Mouse (Mus musculus): ENCODE measurements around the gene Tbxas1. TPM values are rescaled to one million over a fixed set of nuclear protein-coding genes. Genes with fewer than 3 reads are reported as not detected.

The Tbxas1 gene
- total RNA-seq, 2 experiments from 2014 or later = 2.0 to 3.1 TPM

DNA sequence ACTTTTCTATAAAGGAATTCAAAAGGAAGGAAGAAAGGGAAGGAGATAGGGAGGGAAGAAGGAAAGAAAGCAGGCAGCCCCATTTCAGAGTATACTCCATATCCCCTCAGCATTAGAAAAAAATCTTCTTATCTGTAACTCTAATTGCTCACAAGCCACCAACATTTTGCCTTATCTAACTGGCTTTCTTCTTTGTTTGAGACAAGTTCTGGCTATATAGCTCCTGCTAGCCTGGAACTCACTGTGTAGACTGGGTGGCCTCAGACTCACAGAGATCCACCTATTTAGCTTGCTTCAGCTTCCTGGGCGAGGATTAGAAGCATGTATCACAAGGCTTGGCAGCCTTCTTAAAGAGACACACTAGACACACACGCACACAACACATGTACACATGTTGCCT is 23.5 kb upstream of the Tbxas1 start:
- intact Hi-C loops (cut with DNase I) = no loop called here
- DNase-seq = no peak

DNA sequence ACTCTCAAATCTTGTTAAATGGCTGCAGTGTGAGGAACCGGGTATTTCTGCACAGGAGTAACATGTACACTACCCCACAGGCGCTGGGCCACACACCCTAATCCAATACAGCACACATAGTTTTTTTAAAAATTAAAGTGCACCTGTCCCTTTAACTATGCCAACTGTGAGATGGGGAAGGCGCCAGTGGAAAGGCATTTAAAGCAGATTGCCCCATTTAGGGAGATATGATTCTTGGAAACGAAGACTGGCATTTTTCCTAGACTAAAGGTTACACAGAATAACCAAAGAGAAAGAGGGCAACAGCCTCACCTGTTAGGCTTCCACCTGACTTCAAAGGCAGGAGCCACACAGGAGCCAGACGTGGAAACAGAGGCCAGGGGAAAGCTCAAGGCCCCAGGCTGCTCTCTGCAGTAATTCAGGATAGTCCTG is 21.6 kb upstream of the Tbxas1 start:
- no peak for DNase-seq
- intact Hi-C loops (cut with DNase I) = no loop called here

DNA sequence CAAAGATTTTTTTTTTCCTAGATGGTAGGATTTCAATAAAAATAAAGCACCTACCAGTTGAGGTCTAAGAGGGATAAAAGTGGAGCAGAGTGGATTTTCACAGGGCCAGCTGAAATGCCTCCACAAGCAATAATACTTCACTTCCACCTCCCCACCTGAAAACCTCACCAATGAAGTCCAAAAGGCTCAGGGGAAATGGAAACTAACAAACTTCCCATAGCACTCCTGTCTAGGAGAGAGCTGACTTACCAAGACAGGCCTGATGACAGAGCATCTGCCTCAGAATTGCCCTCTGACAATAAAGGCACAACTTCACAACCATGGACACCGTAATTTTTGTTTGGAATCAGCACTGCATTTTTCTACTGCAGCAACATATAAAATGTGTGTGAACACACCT is 15.4 kb upstream of the Tbxas1 start:
- DNase-seq = no peak
- intact Hi-C loops (cut with DNase I) = no loop called here

DNA sequence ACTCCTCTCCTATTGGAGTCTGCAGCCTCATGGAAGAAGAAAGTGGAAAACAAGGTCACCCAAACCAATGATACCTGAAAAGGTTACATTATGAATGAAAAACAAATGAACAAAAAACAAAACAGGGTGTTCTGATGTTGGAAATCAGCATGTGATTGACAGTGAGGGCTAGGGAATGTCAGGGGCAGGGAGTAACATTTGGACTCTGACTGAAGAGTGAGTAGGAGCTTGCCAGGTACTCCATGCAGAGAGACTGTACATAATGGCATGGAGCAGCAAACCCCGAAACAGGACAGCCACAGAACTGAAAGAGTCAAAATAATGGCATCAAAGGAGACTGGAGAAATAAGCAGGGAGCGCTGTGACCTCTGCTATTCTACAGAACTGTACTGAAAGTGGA is 14.9 kb upstream of the Tbxas1 start:
- no peak for DNase-seq
- intact Hi-C loops (cut with DNase I) = no loop called here

DNA sequence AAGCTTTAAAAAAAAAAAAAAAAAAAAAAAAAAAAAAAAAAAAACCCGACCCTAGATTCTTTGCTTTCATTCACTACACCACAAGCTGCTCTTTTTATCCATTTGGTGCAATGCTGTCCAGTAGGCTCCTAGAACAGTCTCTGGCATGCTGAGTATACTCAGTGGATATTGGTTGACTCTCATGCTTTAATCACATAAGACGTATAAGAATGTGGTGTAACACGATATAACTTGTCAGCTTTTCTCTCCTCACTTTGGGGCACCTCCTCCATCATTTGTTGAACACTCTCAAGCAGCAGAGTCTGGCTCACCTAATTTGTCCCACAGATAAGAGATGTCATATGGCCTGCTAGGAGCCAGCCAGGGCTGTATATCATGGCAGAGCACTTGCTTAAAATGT is 11.6 kb upstream of the Tbxas1 start:
- DNase-seq = no peak
- intact Hi-C loops (cut with DNase I) = no loop called here

DNA sequence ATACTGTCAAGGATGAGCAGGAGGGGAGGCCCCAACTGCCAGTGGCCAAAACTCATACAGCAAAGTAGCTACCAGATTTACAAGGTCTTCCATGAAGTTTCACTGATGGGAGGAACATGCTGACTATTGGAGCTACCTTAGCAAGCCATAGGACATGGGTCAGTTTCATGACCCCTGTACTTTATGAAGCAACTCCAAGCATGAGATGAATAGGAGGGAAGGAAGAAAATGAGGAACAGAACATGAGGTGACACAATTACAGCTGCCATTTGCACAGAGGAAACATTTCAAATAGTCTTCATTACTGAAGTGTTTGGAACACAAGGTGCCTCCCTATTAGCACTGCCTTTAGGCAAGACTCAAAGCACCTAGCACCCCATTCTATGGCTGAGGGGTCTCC is 9.4 kb upstream of the Tbxas1 start:
- no peak for DNase-seq
- intact Hi-C loops (cut with DNase I) = no loop called here

DNA sequence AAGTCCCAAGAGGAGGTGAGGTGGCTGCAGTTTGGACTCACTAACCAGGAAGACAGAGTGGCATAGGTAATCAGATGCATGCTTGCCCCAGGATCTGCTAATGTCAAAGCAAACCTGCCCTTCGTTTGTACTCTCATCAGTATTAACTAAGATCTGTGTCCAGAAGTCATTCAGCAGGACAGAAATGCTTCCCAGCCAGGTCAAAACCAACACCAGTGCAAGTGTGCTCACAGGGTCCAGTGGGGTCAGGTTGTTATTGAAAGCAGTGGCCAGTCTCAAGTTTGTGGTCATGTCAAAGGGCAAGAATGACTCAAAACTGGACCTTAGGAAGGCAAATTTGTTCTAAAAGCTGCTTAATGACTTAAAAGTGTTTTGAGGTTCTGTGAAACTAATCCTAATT is 8.8 kb upstream of the Tbxas1 start:
- intact Hi-C loops (cut with DNase I) = no loop called here
- DNase-seq = no peak

DNA sequence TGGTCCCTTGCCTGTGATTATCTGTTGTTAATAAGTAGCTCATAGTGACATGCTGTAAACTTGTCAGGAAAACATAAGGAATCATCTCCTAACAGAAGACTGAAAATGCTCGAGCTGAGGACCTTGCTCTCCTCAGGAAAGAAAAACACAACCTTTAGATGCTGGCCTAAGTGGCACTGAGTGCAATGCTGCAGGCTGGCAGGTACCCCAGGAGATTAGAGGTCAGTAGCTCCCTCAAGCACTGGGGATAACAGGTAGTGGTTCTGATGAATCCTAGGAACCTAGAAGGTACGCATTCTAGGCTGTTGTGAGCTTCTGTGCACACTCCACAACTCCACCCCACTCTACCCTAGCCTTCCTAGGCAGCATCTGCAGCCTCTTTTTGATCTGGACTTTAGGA is 8.4 kb upstream of the Tbxas1 start:
- DNase-seq = no peak
- intact Hi-C loops (cut with DNase I) = no loop called here

DNA sequence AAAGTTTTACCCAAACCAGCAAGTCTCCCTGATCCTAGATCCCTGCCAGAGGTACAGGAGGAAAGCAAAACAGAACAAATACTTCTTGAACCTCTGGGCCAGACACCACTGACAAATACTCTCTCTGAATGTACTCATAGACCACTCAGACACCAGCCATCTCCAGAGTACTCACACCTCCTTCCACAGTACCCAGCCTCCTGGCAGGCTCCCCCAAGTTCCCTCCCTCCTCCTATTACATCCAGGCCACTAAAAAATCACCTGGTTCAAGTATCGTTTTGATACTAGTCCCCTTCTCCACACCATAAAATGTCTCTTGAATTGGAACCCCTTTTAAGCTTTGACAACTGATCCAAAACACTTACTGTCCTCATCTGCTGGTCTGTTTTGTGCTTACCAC is 7.9 kb upstream of the Tbxas1 start:
- intact Hi-C loops (cut with DNase I) = no loop called here
- no peak for DNase-seq

DNA sequence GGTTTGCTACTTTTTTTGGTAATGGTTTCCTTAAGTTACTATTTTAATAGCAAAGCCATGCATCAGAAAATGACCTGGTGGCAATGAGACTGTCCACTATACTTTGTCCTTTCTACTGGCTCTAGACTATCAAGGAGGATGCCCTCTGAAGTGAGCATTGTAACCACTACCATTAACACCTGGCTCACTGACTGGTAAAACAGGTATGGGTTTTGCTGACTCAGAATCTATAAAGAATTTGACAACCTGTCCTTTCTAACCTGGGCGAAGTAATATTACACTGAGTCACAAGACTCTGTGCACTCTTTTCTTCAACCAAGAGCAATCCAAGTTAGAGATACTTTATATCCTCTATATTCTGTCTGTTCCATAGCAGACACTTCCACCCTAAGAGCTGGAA is 6.2 kb upstream of the Tbxas1 start:
- no peak for DNase-seq
- intact Hi-C loops (cut with DNase I) = no loop called here

DNA sequence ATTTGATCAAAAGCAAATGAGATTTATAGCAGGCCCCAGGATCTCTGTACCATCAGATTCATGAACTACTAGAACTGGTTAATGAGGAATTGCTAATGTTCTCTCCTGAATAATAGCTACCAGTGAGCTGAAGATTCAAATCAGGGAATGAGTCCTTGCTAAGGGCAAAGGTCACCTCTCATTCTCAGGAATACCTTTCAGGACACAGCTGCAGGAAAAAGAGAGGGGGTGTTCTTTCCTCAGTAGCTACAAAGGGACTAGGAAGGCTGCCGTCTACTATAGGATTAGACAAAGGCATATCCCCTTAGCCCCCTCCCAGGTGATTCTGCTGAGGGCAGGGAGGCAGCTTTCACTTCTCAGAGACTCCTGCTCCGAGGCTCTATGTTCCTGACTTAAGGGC is 5.1 kb upstream of the Tbxas1 start:
- intact Hi-C loops (cut with DNase I) = loop anchor here (5.0 kb wide), 2 partner anchors 42 to 113 kb away; no protein-coding TSS in a partner anchor
- no peak for DNase-seq

DNA sequence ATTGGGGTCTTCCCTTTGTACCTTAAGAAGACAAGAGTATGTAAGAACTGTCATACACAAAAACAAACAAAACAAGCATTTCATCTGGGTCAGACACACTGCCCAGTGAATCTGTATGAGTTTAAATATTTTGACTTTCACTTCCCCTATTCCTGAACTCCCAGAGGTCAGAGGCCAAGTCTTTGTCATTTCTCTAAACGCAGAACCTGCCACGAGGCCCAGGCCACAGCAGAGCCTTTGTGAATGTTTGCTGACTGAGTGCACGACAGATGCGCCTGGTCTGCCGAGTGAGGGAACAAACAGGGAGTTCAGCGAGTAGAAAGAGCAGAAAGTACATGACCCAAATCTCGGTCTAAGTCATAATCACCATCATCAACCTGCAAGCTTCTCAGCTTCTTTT is 4.2 kb upstream of the Tbxas1 start:
- intact Hi-C loops (cut with DNase I) = loop anchor here (5.0 kb wide), 2 partner anchors 41 to 114 kb away; no protein-coding TSS in a partner anchor
- no peak for DNase-seq

DNA sequence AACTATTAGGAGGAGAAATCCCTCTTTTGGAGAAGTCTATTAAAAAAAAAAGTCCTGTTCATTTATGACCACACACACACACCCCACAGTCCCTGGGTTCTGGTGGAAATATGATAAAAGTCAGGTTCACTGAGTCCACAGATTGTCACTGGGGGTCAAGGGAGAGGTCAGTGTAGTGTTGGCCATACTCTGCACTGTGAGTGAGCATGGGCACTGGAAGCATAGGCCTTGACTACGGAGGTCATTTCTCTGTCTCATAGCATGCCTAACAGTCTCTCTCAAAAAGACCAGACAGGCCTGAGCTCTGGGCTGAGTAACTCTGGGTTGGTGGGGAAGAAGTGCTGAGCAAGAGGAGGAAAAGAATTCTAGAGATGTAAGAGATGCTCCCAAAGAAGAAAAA is 1.9 kb upstream of the Tbxas1 start:
- no peak for DNase-seq
- intact Hi-C loops (cut with DNase I) = loop anchor here (5.0 kb wide), 2 partner anchors 39 to 116 kb away; no protein-coding TSS in a partner anchor

DNA sequence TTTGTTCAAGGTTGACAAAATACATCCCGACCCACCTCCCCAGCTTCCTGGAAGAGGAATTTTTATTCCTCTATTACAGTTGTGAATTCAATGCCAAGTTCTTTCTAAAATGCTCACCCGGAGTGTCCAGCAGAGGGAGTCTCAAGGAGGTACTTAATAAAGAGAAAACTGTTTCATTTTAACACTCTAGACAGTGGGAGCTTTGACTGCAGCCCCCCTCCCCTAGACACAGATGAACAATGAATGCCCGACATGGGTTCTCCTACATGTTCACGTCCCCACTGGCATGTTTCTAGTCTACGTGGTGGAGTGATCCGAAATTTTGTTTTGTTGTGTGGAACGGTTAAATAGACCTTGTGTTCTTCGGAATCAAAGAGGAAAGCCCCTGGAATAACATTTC is 1.2 kb upstream of the Tbxas1 start:
- intact Hi-C loops (cut with DNase I) = loop anchor here (2.0 to 5.0 kb wide), 4 partner anchors 38 to 193 kb away; no protein-coding TSS in a partner anchor
- DNase-seq = peak; percentile 49 to 69

DNA sequence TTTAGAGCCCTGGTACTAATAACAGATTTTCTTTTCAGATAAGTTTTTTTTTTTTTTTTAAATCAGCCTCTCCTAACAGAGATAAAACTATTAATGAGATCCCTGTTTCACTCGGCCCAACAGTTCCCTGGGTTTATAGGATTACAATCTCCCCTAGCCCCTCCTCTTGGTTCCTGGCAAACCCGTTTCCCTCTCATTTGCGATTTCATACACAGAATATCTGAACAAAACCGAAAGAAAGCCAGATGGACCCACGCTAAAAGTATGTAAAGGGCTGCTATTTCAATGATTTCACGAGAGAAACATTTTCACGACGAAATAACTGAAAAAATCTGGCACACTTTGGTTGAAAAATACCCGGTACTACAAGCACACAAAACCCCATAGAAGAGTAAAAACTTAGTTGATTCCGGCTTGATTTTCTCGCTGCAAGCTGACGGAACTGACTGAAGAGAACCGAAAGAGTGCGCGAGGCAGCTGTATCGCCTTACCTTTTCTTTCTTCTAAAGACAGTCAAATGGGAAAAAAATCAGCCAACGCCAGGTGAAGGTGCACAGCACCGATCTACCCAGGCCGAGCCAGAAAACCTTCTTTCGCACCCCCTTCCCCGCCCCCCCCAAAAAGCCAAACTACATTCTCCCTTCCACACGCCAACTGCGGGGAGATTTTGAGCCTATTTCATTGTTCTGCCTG is 493 bp upstream of the Tbxas1 start:
- intact Hi-C loops (cut with DNase I) = loop anchor here (2.0 to 5.0 kb wide), 4 partner anchors 38 to 192 kb away; no protein-coding TSS in a partner anchor
- peak; percentile 11 to 17 for DNase-seq

DNA sequence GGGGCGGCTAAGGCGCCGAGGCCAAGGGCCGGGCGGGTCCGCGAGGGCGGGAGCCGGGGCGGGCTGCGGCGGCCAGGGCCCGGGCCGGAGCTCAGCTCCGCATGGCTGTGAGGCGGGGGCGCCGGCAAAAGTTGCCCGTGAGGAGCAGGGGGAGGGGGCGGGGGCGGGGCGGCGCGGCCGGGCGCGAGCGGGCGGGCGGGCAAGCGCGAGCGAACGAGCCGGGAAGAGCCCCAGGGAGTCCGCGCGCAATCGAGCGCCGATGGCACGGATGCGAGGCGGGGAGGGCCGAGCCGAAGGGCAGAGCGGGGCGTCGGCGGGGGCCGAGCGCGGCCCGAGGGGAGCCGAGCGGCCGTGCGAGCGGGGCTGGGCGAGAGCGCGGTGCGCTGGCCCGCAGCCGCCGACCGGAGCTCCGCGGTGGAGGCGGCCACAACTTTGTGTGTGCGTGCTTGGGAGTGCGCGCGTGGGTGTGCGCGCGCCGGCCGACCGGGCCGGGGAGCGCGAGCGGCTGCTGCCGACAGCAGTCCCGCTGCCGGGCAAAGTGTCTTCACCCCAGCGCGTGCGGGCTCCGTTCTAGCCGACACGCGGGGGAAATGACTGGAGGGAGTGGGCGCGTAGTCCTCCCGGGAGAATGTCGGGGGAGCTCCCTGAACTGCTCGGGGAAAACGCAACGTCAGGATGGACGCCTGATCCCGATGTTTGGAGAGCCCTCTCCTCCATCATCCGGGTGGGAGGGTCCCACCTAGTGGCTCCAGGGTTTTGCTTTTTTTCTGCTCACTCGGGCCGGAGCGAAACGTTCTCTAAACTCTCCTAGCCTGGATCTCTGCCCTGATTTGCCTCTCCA is 1.1 kb downstream of the Tbxas1 start, which contains the start of gene Hipk2:
Hipk2 (minus strand) TSS at position 95 of the 841 bp plus-strand sequence.
- DNase-seq = peak; percentile 89 to 90

DNA sequence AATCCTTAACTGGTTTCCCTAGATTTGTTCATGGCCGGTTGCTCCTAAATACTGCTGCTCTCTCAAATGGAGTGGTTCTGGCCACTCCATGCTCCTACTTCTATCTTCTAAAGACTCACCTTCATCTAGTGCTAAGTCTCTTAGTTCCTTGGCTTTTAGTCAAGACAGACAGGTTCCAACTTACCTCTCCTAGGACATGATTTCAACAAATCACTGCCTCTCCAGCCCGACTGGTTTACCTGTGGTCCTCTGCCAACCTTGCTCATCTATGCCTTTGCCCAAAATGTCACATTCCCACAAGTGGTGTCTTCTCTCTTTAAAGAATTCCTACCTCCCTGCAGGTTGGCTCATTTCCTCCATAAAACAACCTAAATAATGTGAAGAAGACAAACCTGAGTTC is 2.5 kb downstream of the Tbxas1 start:
- no peak for DNase-seq
- intact Hi-C loops (cut with DNase I) = no loop called here

More for the DNA sequence above, 1.1 kb downstream of the Tbxas1 start, which contains the start of gene Hipk2:
- intact Hi-C loops (cut with DNase I) = no loop called here

DNA sequence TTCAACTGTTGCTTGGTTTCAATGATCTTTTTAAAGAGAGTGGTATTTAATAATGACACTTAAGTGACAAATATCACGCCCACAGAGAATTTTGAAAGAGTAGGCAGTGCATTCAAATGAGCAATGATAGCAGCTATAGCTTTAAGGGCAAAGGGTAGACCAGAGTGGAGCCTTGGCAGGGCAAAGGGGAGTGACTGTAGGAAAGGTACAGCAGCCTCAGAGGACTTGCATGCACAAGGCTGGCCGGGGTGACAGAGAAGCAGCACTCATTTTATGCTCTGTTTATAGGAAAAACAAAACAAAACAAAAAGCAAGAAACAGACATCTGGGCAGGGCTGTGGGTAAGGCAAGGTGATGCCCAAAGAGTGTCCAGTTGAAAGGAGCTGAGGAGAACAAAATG is 6.3 kb downstream of the Tbxas1 start:
- no peak for DNase-seq
- intact Hi-C loops (cut with DNase I) = no loop called here

DNA sequence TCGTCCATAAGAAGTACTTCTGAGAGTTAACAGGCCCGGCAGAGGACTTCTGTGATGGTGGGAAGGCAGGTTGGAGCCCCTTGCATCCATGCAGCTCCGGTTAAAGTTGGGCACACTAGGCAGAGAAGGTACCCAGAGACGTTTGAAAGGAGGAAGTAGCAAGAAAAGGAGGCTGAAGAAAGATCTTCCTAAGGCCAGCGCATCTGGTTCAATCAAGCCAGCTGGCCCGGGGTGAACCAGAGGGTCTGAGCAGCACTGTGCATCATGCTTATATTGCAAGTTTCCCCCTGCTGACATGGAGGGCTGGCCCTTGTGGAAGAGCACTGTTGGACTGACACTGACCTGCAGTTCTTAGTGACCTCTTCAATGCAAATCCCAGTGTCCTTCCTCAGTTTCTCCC is 6.8 kb downstream of the Tbxas1 start:
- intact Hi-C loops (cut with DNase I) = no loop called here

DNA sequence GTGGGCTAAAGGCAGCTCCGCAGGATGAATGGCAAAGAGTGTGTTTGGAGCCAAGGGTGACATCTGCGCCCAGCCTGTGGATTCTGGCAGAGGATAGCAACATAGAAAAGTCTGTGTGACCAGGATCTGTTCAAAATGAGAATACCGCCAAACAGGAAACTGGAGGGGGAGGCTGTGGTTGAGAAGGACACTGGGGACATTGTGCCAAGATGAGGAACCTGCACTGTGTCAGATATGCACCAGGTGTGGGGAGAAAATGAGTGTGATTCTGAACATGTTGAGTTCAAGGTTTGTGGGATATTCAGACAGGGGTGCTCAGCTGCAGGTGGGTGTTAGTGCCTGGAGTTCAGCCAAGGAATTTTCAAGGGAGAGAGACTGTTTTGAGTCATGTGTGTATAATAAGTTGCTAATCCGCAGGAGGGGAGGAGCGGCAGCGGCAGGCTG is 7.5 kb downstream of the Tbxas1 start:
- no peak for DNase-seq
- intact Hi-C loops (cut with DNase I) = no loop called here

More for the DNA sequence above, 6.8 kb downstream of the Tbxas1 start:
- DNase-seq = no peak

DNA sequence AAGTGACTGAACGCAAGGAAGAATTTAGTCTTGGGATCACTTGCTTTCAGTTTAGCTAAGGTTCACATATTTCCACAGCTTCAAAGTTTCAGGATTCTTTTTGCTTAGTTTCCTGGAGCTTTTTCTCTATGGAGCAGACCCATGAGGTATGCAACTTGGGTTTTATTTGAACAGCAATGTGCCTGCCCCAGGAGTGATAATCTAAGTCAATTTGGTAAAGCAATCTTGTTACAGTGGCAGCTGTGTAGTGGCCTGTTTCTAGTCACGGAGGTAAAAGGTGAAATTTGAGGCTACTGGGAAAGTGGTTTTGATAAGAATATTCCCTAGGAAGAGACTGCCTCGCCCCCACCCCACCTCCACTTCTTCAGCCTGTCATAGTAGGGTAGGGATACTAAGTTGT is 9.3 kb downstream of the Tbxas1 start:
- no peak for DNase-seq
- intact Hi-C loops (cut with DNase I) = no loop called here
